ENCODE assay signal across 8 mouse cellular contexts in genomic region chr10:61370273-61370979, GRCm38 (mm10). TPM values are rescaled to one million over a fixed set of nuclear protein-coding genes. Genes with fewer than 3 reads are reported as not detected.
DNase-seq lines count a peak whose midpoint lies in the region; ATAC-seq and TF ChIP-seq lines count a peak whose summit lies in the region.

No protein-coding gene starts in this region.

- peak; percentile 52 for ATAC-seq in heart, postnatal 0 days (ENCODE audit: insufficient read depth, low read depth)
- no peak for ATAC-seq in stomach, embryonic 15.5 days (ENCODE audit: insufficient read depth, low FRiP score, low read depth)

- H3K27ac ChIP-seq in heart, postnatal 0 days (ENCODE audit: low read depth), result peak overlapping the region; percentile 84
- H3K27ac ChIP-seq in stomach, embryonic 15.5 days, result peak overlapping the region; percentile 35; the same call in 1 of the 2 replicates
- no peak overlapping the region for H3K27ac ChIP-seq in thymus, adult 2 months (ENCODE audit: control insufficient read depth, insufficient read depth, low read length)

- H3K4me1 ChIP-seq in E14TG2a.4 (replicated peaks; ENCODE audit: low read depth, low read length), result peaks cover 100% of the 10 kb centered on the region
- H3K4me1 ChIP-seq in heart, postnatal 0 days (ENCODE audit: control insufficient read depth, insufficient read depth), result peaks cover 51% of the 10 kb centered on the region
- H3K4me1 ChIP-seq in stomach, embryonic 15.5 days, result peaks cover 20% of the 10 kb centered on the region
- H3K4me1 ChIP-seq in thymus, adult 2 months (replicated peaks; ENCODE audit: control insufficient read depth, insufficient read depth, low read length), result no peaks in the 10 kb centered on the region

- no peak for TF ChIP-seq POLR2A in brain, embryonic 14.5 days (IDR thresholded peaks at IDR 0.05; ENCODE audit: borderline replicate concordance, extremely low read depth, insufficient read depth, insufficient read length, poor library complexity, severe bottlenecking)
- TF ChIP-seq POLR2A in thymus, adult 2 months (IDR thresholded peaks at IDR 0.05; ENCODE audit: control insufficient read depth, extremely low read depth, insufficient read depth, low read length, poor library complexity), result no peak

- DNase-seq in brain, embryonic 14.5 days (ENCODE audit: low read depth), result peak; percentile 8
- DNase-seq in heart, postnatal 0 days (ENCODE audit: low spot score), result no peak
- DNase-seq in kidney, postnatal 36 days, result peak; percentile 64 to 81
- no peak for DNase-seq in Muller cell, postnatal 12 days (ENCODE audit: inconsistent ontology term)
- no peak for DNase-seq in frontal cortex, postnatal 36 days (ENCODE audit: low spot score in 2 of 2)
- no peak for DNase-seq in thymus, adult 2 months

- no peaks in the 10 kb centered on the region for H3K9me3 ChIP-seq in E14TG2a.4 (ENCODE audit: low read length)
- no peaks in the 10 kb centered on the region for H3K9me3 ChIP-seq in heart, postnatal 0 days (replicated peaks; ENCODE audit: control insufficient read depth, low read length)
- H3K9me3 ChIP-seq in stomach, embryonic 15.5 days, result no peaks in the 10 kb centered on the region

- H3K9ac ChIP-seq in heart, postnatal 0 days (replicated peaks; ENCODE audit: low read depth, low read length), result no peak overlapping the region
- no peak overlapping the region for H3K9ac ChIP-seq in stomach, embryonic 15.5 days

- H3K4me3 ChIP-seq in E14TG2a.4 (replicated peaks; ENCODE audit: low read length), result peak overlapping the region; percentile 0; the same call in 1 of the 2 replicates
- no peak overlapping the region for H3K4me3 ChIP-seq in heart, postnatal 0 days (ENCODE audit: low read depth, low read length)
- H3K4me3 ChIP-seq in stomach, embryonic 15.5 days (replicated peaks), result no peak overlapping the region
- H3K4me3 ChIP-seq in thymus, adult 2 months (ENCODE audit: control insufficient read depth, insufficient read depth, low read length), result no peak overlapping the region

- no peaks in the 10 kb centered on the region for H3K27me3 ChIP-seq in E14TG2a.4 (ENCODE audit: insufficient read depth, low read length)
- no peaks in the 10 kb centered on the region for H3K27me3 ChIP-seq in heart, postnatal 0 days (ENCODE audit: control insufficient read depth, insufficient read depth, low read length)
- no peaks in the 10 kb centered on the region for H3K27me3 ChIP-seq in stomach, embryonic 15.5 days (replicated peaks)
- H3K27me3 ChIP-seq in thymus, adult 2 months (ENCODE audit: control insufficient read depth, insufficient read depth, low read length), result no peaks in the 10 kb centered on the region

- peaks cover 90% of the 10 kb centered on the region for H3K36me3 ChIP-seq in E14TG2a.4 (ENCODE audit: insufficient read depth, low read length)
- H3K36me3 ChIP-seq in heart, postnatal 0 days (replicated peaks; ENCODE audit: control insufficient read depth, insufficient read depth, low read length), result no peaks in the 10 kb centered on the region; the same call in 1 of the 2 replicates
- no peaks in the 10 kb centered on the region for H3K36me3 ChIP-seq in stomach, embryonic 15.5 days
- H3K36me3 ChIP-seq in thymus, adult 2 months (ENCODE audit: control insufficient read depth, insufficient read depth, low read length), result no peaks in the 10 kb centered on the region

- WGBS in heart, postnatal 0 days, result 59% methylated on average over 18 of the region's 18 CpGs
- 48% methylated on average over 18 of the region's 18 CpGs for WGBS in stomach, embryonic 15.5 days
- WGBS in thymus, adult 2 months, result 90% methylated on average over 18 of the region's 18 CpGs

- no peak for TF ChIP-seq CTCF in E14TG2a.4 (conservative IDR thresholded peaks at IDR 0.05; ENCODE audit: low read length)
- no peak for TF ChIP-seq CTCF in brain, embryonic 14.5 days (IDR thresholded peaks at IDR 0.05; ENCODE audit: borderline replicate concordance, extremely low read depth, insufficient read depth, insufficient read length)
- TF ChIP-seq CTCF in heart, postnatal 0 days (IDR thresholded peaks at IDR 0.05; ENCODE audit: low read depth), result no peak
- no peak for TF ChIP-seq CTCF in thymus, adult 2 months (IDR thresholded peaks at IDR 0.05; ENCODE audit: borderline replicate concordance, control insufficient read depth, extremely low read depth, insufficient read depth, low read length, poor library complexity)

- peak; percentile 78; the same call in 1 of the 2 replicates for TF ChIP-seq EP300 in heart, postnatal 0 days (IDR thresholded peaks at IDR 0.05; ENCODE audit: low read depth)

- H3K4me2 ChIP-seq in heart, postnatal 0 days (ENCODE audit: low read depth, low read length), result no peak overlapping the region
- no peak overlapping the region for H3K4me2 ChIP-seq in stomach, embryonic 15.5 days

RNA-seq across cellular contexts. Expression of gene Pald1, which starts 12.9 kb away (rescaled TPM):
- polyA plus RNA-seq in brain, embryonic 14.5 days (2012; rRNA removed), result 23.3 and 28.6 TPM in 2 replicates
- total RNA-seq in heart, postnatal 0 days (2014; rRNA removed; ENCODE audit: low replicate concordance), result 27.7 and 66.8 TPM in 2 replicates
- 13.8 and 17.9 TPM in 2 replicates for polyA plus RNA-seq in heart, postnatal 0 days (2015; fragmentation: Nextera tagmentation; extraction: Ambion mirVana)
- 16.9 and 18.7 TPM in 2 replicates for polyA plus RNA-seq in stomach, embryonic 15.5 days (2015; fragmentation: Nextera tagmentation; extraction: Ambion mirVana)
- 5.7 and 6.8 TPM in 2 replicates for polyA plus RNA-seq in thymus, adult 2 months (2012; rRNA removed)

RNA-seq across cellular contexts. Expression of gene Nodal, which starts 47.3 kb away (rescaled TPM):
- polyA plus RNA-seq in brain, embryonic 14.5 days (2012; rRNA removed), result 0.09 and 0.12 TPM in 2 replicates
- total RNA-seq in heart, postnatal 0 days (2014; rRNA removed; ENCODE audit: low replicate concordance), result 0.12 TPM in 1 of 2 replicates, not detected in the other
- 0.23 and 0.45 TPM in 2 replicates for polyA plus RNA-seq in heart, postnatal 0 days (2015; fragmentation: Nextera tagmentation; extraction: Ambion mirVana)
- polyA plus RNA-seq in stomach, embryonic 15.5 days (2015; fragmentation: Nextera tagmentation; extraction: Ambion mirVana), result 0.15 and 0.18 TPM in 2 replicates
- polyA plus RNA-seq in thymus, adult 2 months (2012; rRNA removed), result 0.05 and 0.17 TPM in 2 replicates

Comparison
In these comparisons a context has a peak if more than half of its experiments do, and no peak if none do; other contexts are left out.
1. DNase-seq: peak in brain, embryonic 14.5 days (single experiment) and kidney, postnatal 36 days (2 of 2); none in heart, postnatal 0 days (single experiment), Muller cell, postnatal 12 days (single experiment), frontal cortex, postnatal 36 days (0 of 2) and thymus, adult 2 months (single experiment).